Mouse (Mus musculus) brain, embryonic 14.5 days (tissue): ENCODE data around the gene Fam13a. TPM values are rescaled to one million over a fixed set of nuclear protein-coding genes. Genes with fewer than 3 reads are reported as not detected.

Experiments used
- DNase-seq: peaks from one replicate; pipeline ENCODE4 v3.0.0-alpha.2; 2011; ENCODE audit warnings: low read depth
- CTCF ChIP-seq: fragments of 200-500 bp; IDR thresholded peaks from 2 replicates; pipeline ENCODE4 v1.5.1; 2012; ENCODE audit warnings: inconsistent platforms, mild to moderate bottlenecking, moderate library complexity, borderline replicate concordance; ENCODE audit not compliant: insufficient read depth, insufficient read length; ENCODE audit errors: extremely low read depth
- POLR2A ChIP-seq: fragments of 200-500 bp; IDR thresholded peaks from 2 replicates; pipeline ENCODE4 v1.6.1; 2012; ENCODE audit warnings: mild to moderate bottlenecking, inconsistent platforms, borderline replicate concordance; ENCODE audit not compliant: poor library complexity, insufficient read depth, insufficient read length, severe bottlenecking; ENCODE audit errors: extremely low read depth
- polyA plus RNA-seq: library from polyadenylated mRNA; depleted of rRNA; stranded (reverse); fragments of >200 nt; gene quantifications from 2 replicates; pipeline ENCODE4 v1.2.3, GENCODE M21; 2012

Fam13a gene
- polyA plus RNA-seq, 1 experiment, result 4.8 TPM

DNA sequence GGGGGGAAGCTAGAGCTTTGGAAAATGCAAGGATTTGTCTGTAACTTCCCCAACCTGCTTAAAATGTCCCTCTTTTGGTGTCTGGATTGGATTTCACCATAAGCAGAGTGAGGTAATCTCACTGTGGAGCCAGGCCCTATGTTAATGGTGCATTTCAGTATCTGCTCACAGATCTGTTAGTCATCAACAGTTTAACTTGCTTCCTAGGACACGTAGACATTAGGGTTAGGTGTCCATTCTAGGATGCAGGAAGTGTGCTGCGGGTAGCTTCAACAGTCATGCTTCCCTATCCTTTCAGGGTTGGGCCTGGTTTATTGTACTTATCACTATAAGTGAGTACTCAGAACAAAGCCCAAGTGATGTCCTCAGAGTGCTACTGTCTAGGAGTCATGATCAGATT is 4.5 kb upstream of the Fam13a start:
- DNase-seq, result no peak
- TF ChIP-seq CTCF (no peak), POLR2A (no peak)

DNA sequence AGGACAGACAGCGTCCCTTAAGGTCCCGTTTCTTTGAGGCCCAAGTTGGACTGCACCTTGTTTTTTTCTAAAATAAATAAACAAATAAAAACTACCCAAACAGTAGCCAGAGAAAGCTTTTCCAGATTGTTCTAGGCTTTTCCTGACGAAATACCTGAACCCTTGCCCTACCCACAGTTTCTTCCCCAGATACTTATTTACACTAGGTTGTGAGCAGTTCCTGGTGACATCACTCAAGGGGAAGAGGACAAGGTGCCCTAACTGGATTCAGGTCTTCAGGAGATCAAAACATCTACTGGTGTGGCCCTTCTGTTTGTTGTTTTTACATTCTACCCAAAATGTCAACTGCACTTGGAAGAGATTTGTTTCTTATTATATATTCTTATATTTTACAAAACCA is 457 bp upstream of the Fam13a start:
- TF ChIP-seq POLR2A, result no peak
- TF ChIP-seq CTCF, result no peak
- DNase-seq, result no peak

DNA sequence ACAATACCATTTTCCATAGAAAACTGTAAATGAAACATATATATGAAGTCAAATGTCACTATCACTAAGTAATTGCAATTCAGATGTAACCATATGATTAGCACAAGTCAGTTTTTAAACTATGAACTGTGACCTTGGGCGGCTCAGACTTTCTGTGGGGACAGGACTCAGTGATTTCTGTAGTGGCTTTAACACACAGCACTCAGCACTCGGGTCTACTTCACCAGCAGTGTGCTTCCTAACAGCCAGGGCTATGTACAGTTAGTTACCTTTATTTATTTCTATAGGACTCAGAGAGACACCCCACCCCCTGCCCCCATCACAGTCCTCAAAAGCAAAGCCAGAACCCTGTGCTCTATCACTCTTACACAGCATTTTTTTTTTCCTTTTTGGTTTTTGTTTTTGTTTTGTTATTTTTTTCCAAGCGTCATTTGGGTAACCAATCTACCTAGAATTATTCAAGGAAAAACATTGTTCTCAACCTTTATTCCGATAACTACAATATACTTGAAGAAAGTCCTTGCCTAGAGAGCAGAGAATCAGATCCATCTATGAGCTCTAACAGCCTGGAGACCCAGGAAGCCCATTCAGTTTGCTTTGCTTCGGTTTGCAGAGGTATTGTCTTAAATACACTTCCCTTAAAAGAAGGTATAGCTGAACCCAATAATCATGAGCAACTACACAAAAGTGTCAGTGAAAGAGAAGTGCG is 740 bp downstream of the Fam13a start:
- no peak for DNase-seq
- TF ChIP-seq POLR2A (no peak), CTCF (no peak)

DNA sequence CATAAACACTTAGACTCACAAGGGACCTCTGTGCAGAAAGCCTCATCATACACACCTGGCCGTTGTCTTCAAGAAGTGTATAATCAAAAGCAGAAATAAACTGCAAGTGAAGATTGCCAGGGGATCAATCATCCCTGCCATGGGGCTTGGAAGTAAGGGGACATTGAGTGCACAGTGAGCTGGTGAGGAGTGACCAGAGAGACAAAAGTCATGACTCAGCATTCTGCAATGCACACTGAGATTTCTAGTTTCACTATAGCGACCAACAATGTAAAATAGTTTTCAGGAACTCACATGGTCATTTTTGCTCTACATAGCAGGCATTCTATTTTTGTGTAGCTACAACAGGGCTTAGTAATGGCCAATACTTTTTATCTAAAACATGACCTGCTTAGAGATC is 1.7 kb downstream of the Fam13a start:
- DNase-seq, result no peak
- TF ChIP-seq POLR2A (no peak), CTCF (no peak)

DNA sequence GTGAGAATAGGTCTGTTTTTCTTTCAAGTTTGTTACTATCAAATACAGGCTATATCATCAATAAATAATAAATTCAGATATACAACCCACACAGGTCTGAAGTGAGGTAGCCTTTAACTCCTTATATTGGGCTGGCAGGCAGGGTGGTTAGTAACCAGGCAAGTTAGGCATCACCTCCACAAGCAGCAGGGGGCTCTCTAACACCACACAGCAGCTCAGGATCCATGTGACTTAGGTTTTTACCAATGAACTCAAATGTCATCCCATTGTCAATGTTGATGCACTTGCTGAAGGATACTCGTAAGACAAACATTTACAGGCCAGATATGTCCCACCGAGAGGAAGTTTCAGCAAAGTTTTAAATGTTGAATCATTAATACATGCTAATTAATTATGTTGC is 4.0 kb downstream of the Fam13a start:
- TF ChIP-seq CTCF (peak; percentile 12; the same call in 1 of the 2 replicates), POLR2A (no peak)

DNA sequence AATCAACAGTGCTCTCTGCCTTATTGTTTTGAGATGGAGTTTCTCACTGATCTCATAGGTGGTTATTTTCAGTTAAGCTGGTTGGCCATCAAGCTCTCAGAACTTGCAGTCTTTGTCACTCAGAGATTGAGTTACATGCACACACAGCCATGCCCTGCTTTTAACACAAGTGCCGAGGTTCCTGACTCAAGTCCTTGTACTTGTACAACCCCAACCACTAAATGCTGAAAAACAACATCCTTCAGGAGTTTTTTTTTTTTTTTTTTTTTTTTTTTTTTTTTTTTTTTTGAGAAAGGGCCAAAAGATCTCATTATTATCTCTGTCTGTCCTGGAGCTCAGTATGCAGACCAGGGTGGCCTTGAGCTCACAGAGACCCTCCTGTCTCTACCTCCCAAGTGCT is 4.5 kb downstream of the Fam13a start:
- no peak for TF ChIP-seq CTCF
- TF ChIP-seq POLR2A, result no peak
- DNase-seq, result no peak

More for the DNA sequence above, 4.0 kb downstream of the Fam13a start:
- DNase-seq, result peak; percentile 7

DNA sequence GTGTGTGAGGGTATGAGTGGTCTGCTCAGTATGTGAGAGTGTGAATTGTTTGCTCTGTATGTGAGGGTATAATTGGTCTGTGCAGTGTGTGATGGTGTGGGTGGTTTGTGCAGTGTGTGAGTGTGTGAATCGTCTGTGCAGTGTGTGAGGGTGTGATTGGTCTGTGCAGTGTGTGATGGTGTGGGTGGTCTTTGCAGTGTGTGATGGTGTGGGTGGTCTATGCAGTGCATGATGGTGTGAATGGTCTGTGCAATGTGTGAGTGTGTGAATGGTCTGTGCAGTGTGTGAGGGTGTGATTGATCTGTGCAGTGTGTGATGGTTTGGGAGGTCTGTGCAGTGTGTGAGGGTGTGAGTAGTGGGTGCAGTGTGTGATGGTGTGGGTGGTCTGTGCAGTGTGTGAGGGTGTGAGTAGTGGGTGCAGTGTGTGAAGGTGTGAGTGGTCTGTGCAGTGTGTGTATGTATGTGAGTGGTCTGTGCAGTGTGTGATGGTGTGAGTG is 8.0 kb downstream of the Fam13a start:
- DNase-seq, result no peak
- TF ChIP-seq CTCF (no peak), POLR2A (no peak)

DNA sequence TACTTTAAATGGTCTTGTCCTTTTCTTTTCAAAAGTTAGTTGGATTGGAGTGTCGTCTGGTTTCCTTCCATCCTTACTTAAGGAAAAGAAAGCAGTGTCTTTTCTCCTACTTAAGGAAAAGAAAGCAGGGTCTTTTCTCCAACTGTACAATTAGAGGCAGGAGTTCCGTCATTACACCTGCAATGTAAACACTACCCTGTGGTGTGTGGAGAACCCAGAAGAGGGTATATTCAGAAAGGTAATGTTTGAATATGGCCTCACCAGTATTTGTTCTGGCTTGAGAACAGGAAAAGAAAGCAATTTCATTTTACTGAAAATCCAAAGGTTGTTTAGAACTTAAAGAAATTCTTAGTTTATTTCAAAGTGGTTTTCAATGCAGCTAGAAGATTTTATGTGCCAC is 9.6 kb downstream of the Fam13a start:
- TF ChIP-seq POLR2A (no peak), CTCF (no peak)
- DNase-seq, result no peak

DNA sequence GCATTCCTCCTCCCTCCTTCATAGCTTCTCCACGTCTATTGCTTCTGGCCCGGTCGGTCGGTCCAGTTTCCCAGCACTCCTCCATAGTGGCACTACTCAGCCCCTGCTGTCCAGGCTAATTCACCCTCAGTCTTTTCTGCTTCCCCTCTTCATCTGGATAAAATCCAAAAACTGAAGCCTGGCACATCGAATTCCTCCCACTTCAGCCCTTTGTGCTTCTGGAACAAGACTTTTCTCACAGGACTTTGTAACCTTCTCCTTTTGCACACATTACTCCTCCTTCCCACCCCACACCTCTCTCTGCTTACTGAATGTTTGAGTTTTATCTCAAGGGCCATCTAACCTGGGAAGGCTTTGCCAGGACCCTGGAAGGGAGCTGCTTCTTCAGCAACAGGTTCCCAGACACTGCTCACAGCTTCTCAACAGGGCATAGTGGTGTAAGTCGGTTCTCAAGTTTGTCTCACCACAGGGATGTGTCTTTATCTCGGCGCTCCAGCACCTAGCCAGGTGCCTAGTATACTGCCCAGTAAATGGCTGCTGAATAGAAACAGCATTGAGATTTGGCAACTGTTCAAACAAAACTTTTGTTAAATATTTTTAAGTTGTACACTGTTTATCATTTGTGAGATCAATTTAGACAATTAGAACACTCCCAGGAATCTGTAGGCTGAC is 10.1 kb downstream of the Fam13a start:
- TF ChIP-seq POLR2A (no peak), CTCF (no peak)
- DNase-seq, result no peak

DNA sequence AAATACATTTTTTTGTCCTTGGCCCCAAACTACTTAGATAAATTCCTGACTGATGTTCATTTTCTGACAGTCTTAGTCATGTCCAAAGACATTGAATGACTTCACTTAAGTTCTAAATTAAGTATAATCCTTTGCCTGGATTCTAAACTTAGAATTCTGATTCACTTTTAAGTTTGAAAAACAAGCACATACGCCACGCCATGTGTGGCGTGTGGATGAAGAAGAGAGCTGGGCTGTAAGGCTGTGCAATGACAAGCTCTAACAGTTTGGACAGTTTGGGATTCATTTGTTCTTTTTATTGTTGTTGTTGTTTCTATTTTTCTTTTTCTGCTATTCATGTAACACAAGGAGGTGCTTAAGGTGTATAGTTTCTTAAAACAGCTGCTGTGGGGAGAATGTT is 13.6 kb downstream of the Fam13a start:
- no peak for TF ChIP-seq CTCF
- TF ChIP-seq POLR2A, result no peak

DNA sequence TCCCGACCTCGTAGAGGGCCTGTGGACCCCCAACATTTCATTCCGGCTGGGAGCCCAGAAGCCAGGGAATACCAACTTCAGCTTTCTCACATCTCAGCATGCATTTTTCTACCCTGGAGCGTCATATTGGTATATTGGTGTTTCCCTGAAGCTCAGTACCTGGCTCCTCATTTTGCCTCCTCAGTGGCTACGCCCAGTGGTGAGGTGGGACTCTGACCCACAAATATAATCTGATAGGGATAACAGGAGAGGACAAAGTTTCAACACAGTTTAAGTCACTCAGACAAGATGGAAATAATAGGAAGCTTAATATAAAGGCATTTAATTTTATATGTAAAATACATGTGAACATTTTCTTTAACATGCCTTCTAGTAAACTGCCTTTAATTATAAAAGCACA is 19.7 kb downstream of the Fam13a start:
- DNase-seq, result no peak
- TF ChIP-seq CTCF (no peak), POLR2A (no peak)

More for the DNA sequence above, 13.6 kb downstream of the Fam13a start:
- DNase-seq, result no peak

DNA sequence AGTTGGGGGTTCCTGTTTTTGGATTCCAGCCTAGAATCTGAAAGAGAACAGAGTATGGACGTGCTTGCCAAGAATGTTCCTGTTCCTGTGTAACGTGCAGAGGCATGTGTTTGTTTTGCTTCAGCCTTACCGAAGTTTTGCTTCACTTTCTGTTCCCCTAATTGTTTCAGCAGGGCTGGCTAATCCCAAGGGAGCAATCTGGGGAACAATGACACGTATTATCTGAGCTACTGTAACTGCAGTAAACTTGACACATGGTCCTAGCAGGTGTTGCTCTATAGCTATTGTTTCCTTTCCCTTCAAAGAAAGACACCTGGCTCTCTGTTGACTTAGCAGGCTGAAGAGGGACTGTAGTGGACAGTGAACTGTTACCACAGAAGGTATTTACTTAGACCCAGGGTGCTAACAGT is 25.3 kb downstream of the Fam13a start:
- TF ChIP-seq POLR2A, result no peak
- no peak for TF ChIP-seq CTCF
- peak; percentile 46 for DNase-seq

DNA sequence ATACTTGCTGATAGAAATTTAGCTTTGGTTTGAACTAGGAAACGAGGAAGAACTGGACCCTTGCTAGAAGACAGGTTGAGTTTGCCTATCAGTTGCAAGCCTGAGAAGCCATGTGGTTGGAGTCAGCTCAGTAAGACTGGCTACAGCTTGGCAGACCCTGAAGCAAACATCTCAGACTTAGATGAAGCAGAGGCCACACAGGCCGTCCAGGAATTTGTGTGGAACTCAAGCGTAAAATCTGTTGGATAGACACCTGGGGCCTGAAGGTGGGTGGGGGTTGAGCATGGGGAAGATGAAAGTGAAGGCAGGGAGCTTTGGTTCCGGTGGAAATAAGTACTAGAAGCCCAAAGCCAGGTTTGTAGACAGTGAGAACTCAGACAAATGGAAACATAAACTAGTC is 25.8 kb downstream of the Fam13a start:
- peak; percentile 3 for DNase-seq
- no peak for TF ChIP-seq CTCF
- no peak for TF ChIP-seq POLR2A

DNA sequence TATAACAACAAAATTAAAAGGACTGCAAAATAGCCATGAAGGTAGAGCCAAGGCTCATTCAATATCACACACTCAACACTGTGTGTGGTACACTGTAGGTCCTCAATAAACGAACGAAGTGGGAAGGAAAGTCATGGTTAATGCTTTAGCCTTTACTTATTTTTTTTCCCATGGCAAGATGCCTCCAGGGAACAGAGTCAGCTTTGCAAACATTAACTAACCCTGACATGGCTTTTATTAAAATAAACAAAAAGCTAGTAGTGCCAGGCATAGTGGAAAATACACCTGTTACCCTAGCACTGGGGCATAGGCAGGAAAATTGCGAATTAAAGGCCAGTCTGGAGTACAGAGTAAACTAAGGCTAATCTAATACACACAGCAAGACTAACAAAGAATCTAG is 35.2 kb downstream of the Fam13a start:
- TF ChIP-seq CTCF, result no peak
- TF ChIP-seq POLR2A, result no peak
- DNase-seq, result no peak

DNA sequence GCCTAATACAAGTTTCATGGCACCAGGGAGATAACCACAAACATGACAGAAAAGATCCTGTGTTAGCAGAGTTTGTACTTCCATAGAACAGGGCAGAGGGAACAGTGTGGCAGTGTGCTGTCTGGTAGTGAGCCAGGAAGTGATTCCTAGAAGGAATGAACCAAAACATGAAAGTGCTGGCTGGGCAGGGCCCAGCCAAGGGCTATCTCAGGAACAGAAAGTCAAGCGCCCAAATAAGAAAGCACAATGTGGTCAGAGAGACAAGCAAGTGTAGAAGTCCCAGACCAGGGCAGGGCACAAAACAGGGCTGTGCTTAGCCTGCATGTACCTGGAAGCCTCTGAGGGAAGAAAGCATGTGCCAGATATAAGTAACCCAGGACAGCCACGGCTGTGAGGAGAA is 35.6 kb downstream of the Fam13a start:
- no peak for TF ChIP-seq CTCF
- TF ChIP-seq POLR2A, result no peak
- DNase-seq, result no peak

DNA sequence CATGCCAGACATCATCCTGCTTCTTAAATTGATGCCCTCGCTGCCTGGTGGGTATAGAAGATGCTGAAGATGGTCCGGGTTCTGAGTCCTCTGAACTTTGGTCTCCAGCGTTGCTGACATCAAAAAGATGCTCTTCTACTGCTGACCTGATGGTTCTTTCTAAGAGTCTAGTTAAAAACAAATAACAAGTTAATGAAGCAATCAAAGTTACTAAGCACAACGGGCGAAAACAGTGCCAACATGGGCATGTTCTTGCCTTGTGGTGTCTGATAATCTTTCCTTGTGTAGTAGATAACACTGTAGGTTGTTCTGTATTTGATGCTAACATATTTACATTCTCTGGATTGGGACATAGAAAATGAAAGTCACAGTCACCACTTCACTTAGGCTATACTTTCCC is 37.2 kb downstream of the Fam13a start:
- TF ChIP-seq POLR2A (no peak), CTCF (no peak)
- no peak for DNase-seq
